Mouse (Mus musculus): Measurements from ENCODE around the gene Fasn.

DNA sequence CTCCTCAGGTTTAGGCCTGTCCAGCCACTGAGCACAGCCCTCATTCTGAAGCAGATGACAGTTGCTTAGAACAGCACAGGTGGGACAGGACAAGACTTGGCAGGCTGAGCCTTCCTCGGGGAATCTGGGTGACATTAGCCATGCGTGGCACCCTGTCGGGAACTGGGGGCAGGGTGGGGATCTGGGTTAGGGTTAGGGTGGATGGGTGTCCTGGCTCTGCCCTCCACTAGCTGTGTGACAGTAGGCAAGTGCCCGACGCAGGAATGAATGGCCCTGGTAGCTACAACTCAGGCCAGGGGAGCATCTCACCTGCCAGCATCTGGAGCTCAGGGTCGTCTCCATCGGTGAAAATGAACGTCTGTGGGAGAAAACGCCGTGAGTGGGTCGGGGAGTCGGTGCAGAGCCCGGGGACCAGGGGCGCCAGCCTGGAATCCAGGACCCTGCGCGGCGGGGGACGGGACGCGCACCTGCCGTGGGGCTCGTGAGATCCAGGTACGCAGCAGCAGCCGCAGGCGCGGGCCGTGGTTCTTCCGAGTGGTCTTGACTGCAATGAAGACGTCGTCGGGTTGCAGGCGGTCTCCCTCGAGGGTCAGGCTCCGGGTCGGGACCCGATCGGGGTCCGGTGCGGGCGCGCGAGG, 40.8 kb downstream of the Fasn start:
- no peak for TF ChIP-seq CTCF (IDR thresholded peaks at IDR 0.05; ENCODE audit: low read depth, low read length)
- TF ChIP-seq TAL1 (conservative IDR thresholded peaks at IDR 0.05; ENCODE audit: low read depth, low read length) = no peak
- no peak for TF ChIP-seq GATA2 (IDR thresholded peaks at IDR 0.05; ENCODE audit: borderline replicate concordance, low read depth, low read length)
- TF ChIP-seq POLR2AphosphoS5 (IDR thresholded peaks at IDR 0.05; ENCODE audit: insufficient replicate concordance, low read depth, low read length) = no peak
- TF ChIP-seq GATA1 (IDR thresholded peaks at IDR 0.05; ENCODE audit: borderline replicate concordance, low read length) = no peak

All from G1E (cell line).